Mouse (Mus musculus): ENCODE results near the gene Vangl2. TPM values are rescaled to one million over a fixed set of nuclear protein-coding genes. Genes with fewer than 3 reads are reported as not detected.

The Vangl2 gene
- polyA plus RNA-seq, 1 experiment from 2014 or later: 18.4 TPM

GRCm38 (mm10) chr1:171984121-171984520, 44.1 kb downstream of the Vangl2 start:
- no peaks in the 10 kb centered on the region for H3K36me3 ChIP-seq (ENCODE audit: control insufficient read depth, insufficient read depth, low read length)
- H3K4me1 ChIP-seq (ENCODE audit: control insufficient read depth, insufficient read depth, low read length): no peaks in the 10 kb centered on the region
- H3K27ac ChIP-seq (ENCODE audit: low read length): no peak overlapping the region
- 96% methylated on average over 1 of the region's 1 CpGs for WGBS
- no peak for ATAC-seq (ENCODE audit: insufficient number of reproducible peaks, insufficient read depth, low FRiP score, low read depth)
- H3K9me3 ChIP-seq (ENCODE audit: control insufficient read depth, low read depth, low read length): no peaks in the 10 kb centered on the region; the same call in 1 of the 2 replicates
- no peak overlapping the region for H3K9ac ChIP-seq (replicated peaks; ENCODE audit: low read depth, low read length)
- H3K27me3 ChIP-seq (ENCODE audit: control insufficient read depth, insufficient read depth, low read length): no peaks in the 10 kb centered on the region
- no peak overlapping the region for H3K4me3 ChIP-seq (ENCODE audit: low read depth, low read length)
- no peak overlapping the region for H3K4me2 ChIP-seq (replicated peaks; ENCODE audit: low read depth, low read length)

- no peak for ATAC-seq (ENCODE audit: insufficient number of reproducible peaks, insufficient read depth, low FRiP score, low read depth)
- H3K4me2 ChIP-seq (replicated peaks; ENCODE audit: low read depth, low read length): no peak overlapping the region
- H3K4me3 ChIP-seq (ENCODE audit: low read depth, low read length): no peak overlapping the region
- H3K4me1 ChIP-seq (ENCODE audit: control insufficient read depth, insufficient read depth, low read length): no peaks in the 10 kb centered on the region
- H3K9ac ChIP-seq (replicated peaks; ENCODE audit: low read depth, low read length): no peak overlapping the region
- no peaks in the 10 kb centered on the region for H3K27me3 ChIP-seq (ENCODE audit: control insufficient read depth, insufficient read depth, low read length)
- no peaks in the 10 kb centered on the region for H3K36me3 ChIP-seq (ENCODE audit: control insufficient read depth, insufficient read depth, low read length)
- H3K9me3 ChIP-seq (ENCODE audit: control insufficient read depth, low read depth, low read length): no peaks in the 10 kb centered on the region; the same call in 1 of the 2 replicates
- no peak overlapping the region for H3K27ac ChIP-seq (ENCODE audit: low read length)
- 68% methylated on average over 3 of the region's 3 CpGs for WGBS
Observed at GRCm38 (mm10) chr1:171983372-171984001, 44.8 kb downstream of the Vangl2 start.

- H3K27me3 ChIP-seq (ENCODE audit: control insufficient read depth, insufficient read depth, low read length): no peaks in the 10 kb centered on the region
- H3K27ac ChIP-seq (ENCODE audit: low read length): no peak overlapping the region
- no peaks in the 10 kb centered on the region for H3K4me1 ChIP-seq (ENCODE audit: control insufficient read depth, insufficient read depth, low read length)
- no peaks in the 10 kb centered on the region for H3K36me3 ChIP-seq (ENCODE audit: control insufficient read depth, insufficient read depth, low read length)
- ATAC-seq (ENCODE audit: insufficient number of reproducible peaks, insufficient read depth, low FRiP score, low read depth): no peak
- no peak overlapping the region for H3K4me3 ChIP-seq (ENCODE audit: low read depth, low read length)
- no peak overlapping the region for H3K9ac ChIP-seq (replicated peaks; ENCODE audit: low read depth, low read length)
- no peak overlapping the region for H3K4me2 ChIP-seq (replicated peaks; ENCODE audit: low read depth, low read length)
- H3K9me3 ChIP-seq (ENCODE audit: control insufficient read depth, low read depth, low read length): no peaks in the 10 kb centered on the region; the same call in 1 of the 2 replicates
- 78% methylated on average over 4 of the region's 4 CpGs for WGBS
Observed at GRCm38 (mm10) chr1:171982740-171983139, 45.5 kb downstream of the Vangl2 start.

GRCm38 (mm10) chr1:171982170-171982569, 46.1 kb downstream of the Vangl2 start:
- 67% methylated on average over 5 of the region's 5 CpGs for WGBS
- Histone ChIP-seq H3K4me1 (ENCODE audit: control insufficient read depth, insufficient read depth, low read length) (no peaks in the 10 kb centered on the region), H3K9me3 (ENCODE audit: control insufficient read depth, low read depth, low read length) (no peaks in the 10 kb centered on the region; the same call in 1 of the 2 replicates), H3K4me2 (replicated peaks; ENCODE audit: low read depth, low read length) (no peak overlapping the region), H3K4me3 (ENCODE audit: low read depth, low read length) (no peak overlapping the region), H3K27me3 (ENCODE audit: control insufficient read depth, insufficient read depth, low read length) (no peaks in the 10 kb centered on the region), H3K9ac (replicated peaks; ENCODE audit: low read depth, low read length) (no peak overlapping the region), H3K27ac (ENCODE audit: low read length) (no peak overlapping the region), H3K36me3 (ENCODE audit: control insufficient read depth, insufficient read depth, low read length) (no peaks in the 10 kb centered on the region)
- no peak for ATAC-seq (ENCODE audit: insufficient number of reproducible peaks, insufficient read depth, low FRiP score, low read depth)

GRCm38 (mm10) chr1:171979969-171980730, 48.1 kb downstream of the Vangl2 start:
- no peaks in the 10 kb centered on the region for H3K4me1 ChIP-seq (ENCODE audit: control insufficient read depth, insufficient read depth, low read length)
- no peaks in the 10 kb centered on the region for H3K27me3 ChIP-seq (ENCODE audit: control insufficient read depth, insufficient read depth, low read length)
- no peaks in the 10 kb centered on the region; the same call in 1 of the 2 replicates for H3K9me3 ChIP-seq (ENCODE audit: control insufficient read depth, low read depth, low read length)
- no peak overlapping the region for H3K9ac ChIP-seq (replicated peaks; ENCODE audit: low read depth, low read length)
- no peak for ATAC-seq (ENCODE audit: insufficient number of reproducible peaks, insufficient read depth, low FRiP score, low read depth)
- 92% methylated on average over 13 of the region's 13 CpGs for WGBS
- no peak overlapping the region for H3K4me3 ChIP-seq (ENCODE audit: low read depth, low read length)
- H3K4me2 ChIP-seq (replicated peaks; ENCODE audit: low read depth, low read length): no peak overlapping the region
- no peaks in the 10 kb centered on the region for H3K36me3 ChIP-seq (ENCODE audit: control insufficient read depth, insufficient read depth, low read length)
- H3K27ac ChIP-seq (ENCODE audit: low read length): no peak overlapping the region

GRCm38 (mm10) chr1:171977891-171978290, 50.4 kb downstream of the Vangl2 start:
- Histone ChIP-seq H3K4me1 (ENCODE audit: control insufficient read depth, insufficient read depth, low read length) (no peaks in the 10 kb centered on the region), H3K4me2 (replicated peaks; ENCODE audit: low read depth, low read length) (no peak overlapping the region), H3K9ac (replicated peaks; ENCODE audit: low read depth, low read length) (no peak overlapping the region), H3K4me3 (ENCODE audit: low read depth, low read length) (no peak overlapping the region), H3K9me3 (ENCODE audit: control insufficient read depth, low read depth, low read length) (no peaks in the 10 kb centered on the region; the same call in 1 of the 2 replicates), H3K27ac (ENCODE audit: low read length) (no peak overlapping the region), H3K36me3 (ENCODE audit: control insufficient read depth, insufficient read depth, low read length) (no peaks in the 10 kb centered on the region), H3K27me3 (ENCODE audit: control insufficient read depth, insufficient read depth, low read length) (no peaks in the 10 kb centered on the region)
- ATAC-seq (ENCODE audit: insufficient number of reproducible peaks, insufficient read depth, low FRiP score, low read depth): no peak
- 82% methylated on average over 2 of the region's 2 CpGs for WGBS

GRCm38 (mm10) chr1:171976826-171977539, 51.3 kb downstream of the Vangl2 start:
- Histone ChIP-seq H3K36me3 (ENCODE audit: control insufficient read depth, insufficient read depth, low read length) (no peaks in the 10 kb centered on the region), H3K9me3 (ENCODE audit: control insufficient read depth, low read depth, low read length) (no peaks in the 10 kb centered on the region; the same call in 1 of the 2 replicates), H3K4me2 (replicated peaks; ENCODE audit: low read depth, low read length) (no peak overlapping the region), H3K4me3 (ENCODE audit: low read depth, low read length) (no peak overlapping the region), H3K27ac (ENCODE audit: low read length) (no peak overlapping the region), H3K4me1 (ENCODE audit: control insufficient read depth, insufficient read depth, low read length) (no peaks in the 10 kb centered on the region), H3K27me3 (ENCODE audit: control insufficient read depth, insufficient read depth, low read length) (no peaks in the 10 kb centered on the region), H3K9ac (replicated peaks; ENCODE audit: low read depth, low read length) (no peak overlapping the region)
- WGBS: 79% methylated on average over 14 of the region's 14 CpGs
- no peak for ATAC-seq (ENCODE audit: insufficient number of reproducible peaks, insufficient read depth, low FRiP score, low read depth)

GRCm38 (mm10) chr1:171975831-171976230, 52.4 kb downstream of the Vangl2 start:
- whole genome bisulfite sequencing: 82% methylated on average over 4 of the region's 4 CpGs
- H3K36me3 ChIP-seq (ENCODE audit: control insufficient read depth, insufficient read depth, low read length): no peaks in the 10 kb centered on the region
- no peaks in the 10 kb centered on the region for H3K27me3 ChIP-seq (ENCODE audit: control insufficient read depth, insufficient read depth, low read length)
- H3K9me3 ChIP-seq (ENCODE audit: control insufficient read depth, low read depth, low read length): no peaks in the 10 kb centered on the region; the same call in 1 of the 2 replicates
- no peaks in the 10 kb centered on the region for H3K4me1 ChIP-seq (ENCODE audit: control insufficient read depth, insufficient read depth, low read length)
- no peak overlapping the region for H3K9ac ChIP-seq (replicated peaks; ENCODE audit: low read depth, low read length)
- no peak overlapping the region for H3K4me2 ChIP-seq (replicated peaks; ENCODE audit: low read depth, low read length)
- H3K27ac ChIP-seq (ENCODE audit: low read length): no peak overlapping the region
- no peak for ATAC-seq (ENCODE audit: insufficient number of reproducible peaks, insufficient read depth, low FRiP score, low read depth)
- no peak overlapping the region for H3K4me3 ChIP-seq (ENCODE audit: low read depth, low read length)

Measured in stomach, embryonic 14.5 days (tissue).